Mouse (Mus musculus) layer of hippocampus, adult 18-20 months (tissue): Measurements from ENCODE around the gene Pbx1. TPM values are rescaled to one million over a fixed set of nuclear protein-coding genes. Genes with fewer than 3 reads are reported as not detected.

Experiments used
- DNase-seq, 2 experiments: peaks; one replicate each; pipeline ENCODE4 v3.0.0; 2022; ENCODE audit warnings: low spot score in 2 of 2
- total RNA-seq, 2 experiments: library from RNA; stranded (reverse); gene quantifications; 2 replicates each; pipeline ENCODE4 v1.2.3; 2021

The Pbx1 gene
- total RNA-seq, 2 experiments from 2014 or later, result 122 to 127 TPM

DNA sequence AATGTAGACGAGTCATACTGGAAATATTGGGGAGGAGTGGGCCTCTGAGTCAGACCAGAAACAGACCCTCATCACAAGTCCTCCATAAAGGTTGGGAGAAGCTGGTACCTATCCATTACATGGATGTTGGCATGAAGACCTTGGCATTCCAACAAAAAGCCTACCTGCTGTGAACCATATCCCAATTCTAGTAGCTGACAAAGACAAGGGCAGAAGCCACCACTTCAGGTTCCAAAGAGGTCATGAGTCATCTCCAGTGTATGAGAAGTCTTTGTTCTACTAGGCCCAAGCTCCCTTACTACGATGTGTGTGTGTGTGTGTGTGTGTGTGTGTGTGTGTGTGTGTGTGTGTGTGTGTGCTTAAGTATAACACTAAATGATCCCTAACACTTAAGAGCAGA is 160.0 kb downstream of the Pbx1 start:
- no peak for DNase-seq

DNA sequence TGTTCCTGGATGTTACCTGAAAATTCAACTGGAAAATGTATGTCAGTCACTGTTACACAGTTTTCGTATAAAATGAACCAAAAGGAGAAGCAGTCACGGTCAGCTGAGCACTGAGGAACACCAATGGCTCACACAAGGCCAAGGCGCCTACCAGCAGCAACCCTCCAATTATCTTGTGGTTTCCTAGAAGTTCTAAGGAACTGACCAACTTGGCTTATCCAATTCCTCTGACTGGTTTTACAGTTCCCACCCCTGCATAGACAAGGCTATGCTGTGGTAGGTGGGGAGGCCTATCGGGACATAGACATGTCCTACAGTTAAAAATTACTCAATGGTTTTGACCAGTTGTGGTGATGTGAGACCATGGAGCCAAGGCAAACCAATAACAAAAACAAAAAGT is 160.9 kb downstream of the Pbx1 start:
- DNase-seq, result no peak

DNA sequence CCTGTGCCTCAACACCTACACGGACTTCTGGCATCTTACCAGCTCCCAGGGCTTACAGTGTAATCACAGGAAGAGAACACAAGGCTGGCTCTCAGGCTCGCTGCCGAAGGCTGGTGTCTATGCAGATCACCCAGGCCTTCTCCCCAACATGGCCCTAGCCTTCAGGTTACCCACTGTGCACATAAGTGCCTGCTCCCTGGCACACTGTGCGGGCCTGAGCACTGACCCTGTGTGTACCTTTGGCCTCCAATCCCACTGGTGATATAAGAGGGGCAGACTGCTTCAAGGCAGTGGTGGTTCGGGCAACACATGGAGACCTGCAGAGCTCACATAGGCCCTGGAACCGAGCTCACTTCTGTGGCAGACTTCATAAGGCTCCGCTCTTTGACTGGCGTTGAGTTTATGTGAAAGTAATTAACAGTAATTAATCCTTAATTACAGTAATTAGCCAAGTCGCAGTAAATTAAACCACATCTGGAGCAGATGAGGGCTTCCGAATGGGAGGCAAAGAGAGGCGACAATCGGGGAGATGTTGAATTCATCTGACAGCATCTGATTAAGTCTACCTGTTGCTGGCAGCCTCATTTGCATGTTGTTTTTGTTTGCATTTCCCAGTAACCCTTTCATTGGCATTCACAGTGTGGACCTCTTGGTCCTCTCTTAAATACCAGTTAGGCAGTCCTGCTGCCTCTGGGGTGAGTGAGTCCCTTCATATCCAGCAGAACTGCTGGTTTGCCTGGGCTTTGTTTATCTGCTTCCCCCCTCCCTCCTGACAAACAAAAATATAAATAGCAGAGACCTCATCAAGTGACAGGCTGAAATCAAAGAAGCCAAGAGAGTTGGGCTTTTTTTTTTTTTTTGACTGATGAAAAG is 163.1 kb downstream of the Pbx1 start:
- DNase-seq, result no peak

DNA sequence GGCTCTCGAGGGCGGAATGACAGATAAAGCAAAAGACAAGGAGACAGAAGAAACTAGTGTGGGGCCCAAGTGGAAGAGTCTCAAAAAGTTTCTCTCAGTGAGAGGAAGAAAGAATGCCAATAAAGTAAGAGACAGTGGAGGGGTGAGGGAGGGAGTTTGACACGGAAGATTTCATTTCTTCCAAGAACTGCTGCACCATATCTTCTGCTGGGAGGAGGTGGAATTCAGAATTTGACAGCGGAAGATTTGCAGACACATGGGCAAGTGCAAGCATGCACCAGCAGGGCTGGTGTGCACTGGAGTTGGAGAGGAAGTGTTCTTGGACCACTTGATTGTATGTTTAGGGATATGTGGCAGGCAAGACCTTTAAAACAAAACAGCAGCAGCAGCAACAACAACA is 163.8 kb downstream of the Pbx1 start:
- no peak for DNase-seq

DNA sequence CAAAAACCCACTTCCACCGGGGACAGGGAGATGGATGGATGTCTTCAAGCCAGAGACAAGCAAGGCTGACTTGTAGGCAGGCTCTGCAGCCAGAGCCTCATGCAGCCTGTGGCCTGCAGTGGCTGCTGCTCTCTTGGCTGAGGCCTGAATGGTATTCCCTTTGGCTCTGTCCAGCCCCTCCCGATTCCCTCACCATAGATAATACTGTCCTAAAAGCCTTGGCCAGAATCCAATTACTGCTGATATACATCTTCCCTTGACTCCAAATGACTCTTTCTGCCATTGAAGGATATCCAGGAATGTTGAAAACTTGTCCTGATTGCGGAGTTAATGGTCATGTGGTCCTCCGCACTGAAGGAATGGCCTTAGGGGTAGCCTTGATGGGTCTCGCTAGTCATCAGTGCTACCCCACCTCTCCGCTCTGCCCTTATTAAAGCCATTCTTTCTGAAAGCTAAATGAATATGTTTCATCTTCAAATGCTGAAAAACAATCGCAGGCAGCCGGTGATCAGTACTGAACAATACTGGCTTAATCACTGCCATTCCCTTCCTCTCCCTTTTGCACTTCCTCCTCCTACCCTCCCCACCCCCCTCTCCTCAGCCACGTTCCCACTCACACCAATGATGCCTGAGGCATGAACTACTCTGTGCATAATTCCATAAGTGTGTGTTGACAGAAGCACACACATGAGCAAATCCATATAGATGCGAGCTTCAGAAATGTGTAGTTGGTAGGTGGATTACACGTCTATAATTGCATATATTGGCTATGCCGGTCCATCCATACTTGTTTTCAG is 166.3 kb downstream of the Pbx1 start:
- no peak for DNase-seq

DNA sequence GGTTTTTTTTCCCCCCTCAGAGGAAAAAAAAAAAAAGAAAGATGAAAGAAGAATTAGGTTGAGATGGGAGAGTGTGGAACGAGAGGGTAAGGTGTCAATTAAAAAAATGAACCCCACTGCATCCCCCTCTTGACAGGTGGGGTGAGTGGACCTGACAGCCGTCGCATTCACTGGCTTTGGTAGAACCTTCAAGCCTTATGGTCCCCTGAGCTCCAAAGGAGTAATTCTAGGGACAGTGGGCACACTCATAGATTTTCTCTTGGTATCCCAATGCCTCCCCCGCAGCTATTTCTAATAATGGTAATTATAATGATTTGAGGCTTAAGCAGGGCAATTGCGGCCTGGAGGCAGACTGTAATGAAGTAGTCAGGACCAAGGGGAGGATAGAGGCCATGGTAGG is 167.0 kb downstream of the Pbx1 start:
- DNase-seq, result no peak

DNA sequence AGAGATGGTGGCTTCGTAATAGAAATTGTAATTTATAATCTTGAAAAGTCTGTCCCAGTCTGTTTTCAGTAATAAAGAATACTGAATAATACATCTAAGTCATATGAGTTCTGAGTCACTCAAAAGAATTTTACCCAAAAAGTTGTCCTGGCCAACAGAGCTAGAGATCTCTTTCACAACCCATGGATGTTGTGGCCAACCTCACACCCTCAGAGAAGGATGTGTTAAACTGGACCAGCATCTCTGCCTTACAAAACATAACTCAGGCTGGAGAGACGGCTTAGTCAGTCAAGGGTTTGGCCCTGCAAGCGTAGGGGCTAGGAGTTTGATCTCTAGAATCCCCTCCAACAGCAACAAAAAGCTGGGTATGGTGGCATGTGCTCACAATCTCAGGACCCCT is 171.7 kb downstream of the Pbx1 start:
- DNase-seq, result no peak

DNA sequence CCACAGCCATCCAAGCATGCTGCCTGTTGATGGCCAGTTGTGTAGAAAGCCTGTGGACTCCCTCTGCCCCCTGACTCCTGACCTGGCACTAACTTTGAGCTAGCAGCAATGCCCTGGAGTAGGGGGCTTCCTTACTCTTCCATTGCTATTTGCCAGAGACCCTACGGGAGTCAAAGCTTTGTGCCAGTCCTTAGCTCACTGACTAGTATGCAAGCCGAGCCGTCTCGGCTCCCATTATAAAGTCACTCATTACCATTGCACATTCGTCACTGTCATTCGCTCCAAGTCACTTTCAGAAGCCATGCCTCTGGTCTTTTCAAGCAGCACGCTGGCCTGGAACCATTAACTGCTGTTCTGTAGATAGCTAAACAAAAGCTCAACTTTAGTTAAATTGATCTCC is 173.2 kb downstream of the Pbx1 start:
- DNase-seq, result no peak

DNA sequence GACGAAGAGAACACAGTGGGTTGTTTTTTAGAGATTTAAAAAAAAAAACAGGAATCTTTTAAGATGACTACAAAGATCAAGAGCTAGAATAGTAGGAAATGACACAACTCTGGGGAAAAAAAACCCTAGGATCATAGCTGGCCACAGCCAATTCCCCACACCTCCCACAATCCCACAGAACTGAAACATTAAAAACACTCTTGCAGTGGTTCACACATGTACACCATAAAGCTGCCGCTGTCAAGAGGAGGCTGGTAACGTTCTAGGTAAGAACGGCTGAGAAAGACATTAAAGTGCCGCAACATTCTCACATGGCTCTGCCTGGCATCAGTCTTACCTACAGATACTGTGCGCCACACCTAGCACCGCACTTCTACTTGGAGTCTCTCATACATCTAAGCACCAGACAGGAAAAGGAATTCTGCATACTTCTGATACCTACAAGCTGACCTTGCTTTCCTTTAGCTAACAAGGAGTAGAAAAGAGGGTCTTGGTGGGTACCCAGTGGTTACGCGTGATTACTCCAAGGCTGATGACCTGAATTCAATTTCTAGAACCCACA is 176.6 kb downstream of the Pbx1 start:
- no peak for DNase-seq

DNA sequence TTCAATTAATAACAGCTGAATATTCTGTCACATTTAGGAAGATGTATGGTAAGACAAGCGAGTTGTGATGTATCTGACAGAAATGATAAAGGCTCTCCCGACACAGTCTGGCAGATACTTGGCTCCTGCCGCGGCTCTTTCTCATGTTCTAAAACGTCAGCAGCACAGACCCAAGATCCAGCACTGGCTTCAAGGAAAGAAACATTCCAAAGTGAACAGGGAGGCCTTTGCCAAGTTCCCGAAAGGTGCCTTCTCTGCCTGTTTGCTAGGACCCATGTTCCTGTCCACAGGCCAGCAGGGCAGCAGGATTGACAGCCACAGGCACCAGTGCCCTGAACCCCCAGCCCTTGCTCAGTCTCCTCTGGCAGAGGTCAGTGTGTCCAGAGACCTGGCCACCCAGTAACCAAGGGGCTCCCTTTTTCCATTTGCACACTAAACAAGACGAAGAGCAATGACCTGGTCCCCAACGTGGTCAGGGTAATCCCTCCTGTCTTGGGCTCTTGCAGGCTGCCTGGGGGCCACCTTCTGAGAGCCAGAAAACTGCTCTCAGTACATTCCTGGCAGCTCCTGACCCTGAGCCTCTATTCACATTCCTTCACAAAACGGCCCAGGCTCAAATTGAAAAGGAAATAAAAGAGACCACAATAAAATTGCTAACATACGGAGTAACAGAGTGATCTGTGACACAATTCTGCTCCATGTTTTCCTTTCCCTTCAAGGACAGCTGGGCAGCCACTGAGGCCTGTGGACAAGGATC is 184.9 kb downstream of the Pbx1 start:
- peak in 1 of 2 experiments; percentile 46 for DNase-seq

DNA sequence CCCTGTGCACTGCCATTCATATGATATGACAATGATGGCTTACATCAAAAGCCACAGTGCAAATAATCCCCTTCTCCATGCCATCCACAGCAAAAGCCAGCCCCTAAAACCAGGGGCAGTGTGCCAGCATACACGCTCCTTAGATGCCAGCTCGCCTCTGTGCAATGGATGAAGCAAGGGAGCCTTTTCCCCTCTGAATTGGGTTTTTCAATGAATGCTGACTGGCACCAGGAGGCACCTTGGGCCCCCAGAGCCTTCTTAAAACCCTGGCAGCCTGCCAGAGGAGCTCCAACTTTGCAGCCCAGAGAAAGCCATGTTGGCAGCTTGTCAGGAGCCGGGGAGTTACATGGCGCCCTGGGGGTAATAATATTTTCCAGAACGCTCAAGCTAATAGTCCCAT is 186.5 kb downstream of the Pbx1 start:
- DNase-seq, result no peak

DNA sequence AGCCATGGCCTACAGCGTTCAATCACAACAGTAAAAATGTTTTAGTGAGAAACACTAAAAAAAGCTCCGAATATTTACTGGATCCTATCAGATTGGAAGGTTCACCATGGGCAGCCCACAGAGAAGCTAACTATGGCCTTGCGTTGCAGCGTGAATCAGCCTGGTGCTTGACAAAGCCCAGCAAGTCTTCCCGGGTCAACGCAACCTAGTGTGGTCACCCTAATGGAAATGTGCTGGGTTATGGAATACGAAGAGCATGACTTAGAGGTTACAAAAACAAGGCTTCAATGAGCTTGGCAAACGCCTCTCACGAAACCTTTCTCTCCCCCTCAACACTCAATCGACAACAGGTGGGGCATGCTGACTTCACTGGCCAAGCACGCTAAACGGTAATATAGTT is 188.3 kb downstream of the Pbx1 start:
- DNase-seq, result no peak

DNA sequence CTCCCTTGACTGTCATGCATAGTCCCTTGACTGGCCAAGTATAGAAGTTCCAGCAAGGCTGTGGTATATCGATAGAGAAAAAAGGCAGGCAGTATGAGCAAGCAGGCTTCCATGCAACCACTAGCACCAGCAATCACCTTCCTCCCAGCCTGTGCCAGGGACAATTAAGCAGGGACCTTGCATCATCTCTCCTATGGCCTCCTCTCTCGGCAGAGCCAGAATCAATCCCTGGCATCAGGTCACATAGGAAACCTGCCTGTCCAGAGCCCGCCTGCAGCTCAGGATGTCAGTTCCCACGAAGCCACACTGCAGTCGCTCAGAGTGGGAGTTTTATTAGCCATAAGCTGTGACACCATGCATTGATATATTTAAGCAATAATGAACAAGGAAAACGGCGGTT is 189.0 kb downstream of the Pbx1 start:
- no peak for DNase-seq

DNA sequence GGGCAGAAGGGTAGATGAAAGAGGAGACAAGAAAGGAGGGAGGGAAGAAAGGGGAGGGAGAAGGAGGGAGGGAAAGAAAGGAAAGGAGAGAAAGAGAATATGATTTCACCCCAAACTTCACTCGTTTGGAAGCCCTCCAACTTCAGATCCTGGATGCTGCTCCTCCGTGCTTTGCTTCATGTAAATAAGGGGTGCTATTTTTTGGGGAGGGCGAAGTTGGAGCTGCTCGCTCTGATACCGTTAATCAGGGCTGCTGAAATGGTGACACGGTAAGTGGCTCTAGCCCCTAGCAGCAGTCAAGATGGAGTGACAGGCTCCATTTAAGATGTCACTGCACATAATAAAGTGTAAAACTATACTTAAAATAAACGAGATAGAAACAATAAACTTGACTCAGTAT is 190.8 kb downstream of the Pbx1 start:
- no peak for DNase-seq

DNA sequence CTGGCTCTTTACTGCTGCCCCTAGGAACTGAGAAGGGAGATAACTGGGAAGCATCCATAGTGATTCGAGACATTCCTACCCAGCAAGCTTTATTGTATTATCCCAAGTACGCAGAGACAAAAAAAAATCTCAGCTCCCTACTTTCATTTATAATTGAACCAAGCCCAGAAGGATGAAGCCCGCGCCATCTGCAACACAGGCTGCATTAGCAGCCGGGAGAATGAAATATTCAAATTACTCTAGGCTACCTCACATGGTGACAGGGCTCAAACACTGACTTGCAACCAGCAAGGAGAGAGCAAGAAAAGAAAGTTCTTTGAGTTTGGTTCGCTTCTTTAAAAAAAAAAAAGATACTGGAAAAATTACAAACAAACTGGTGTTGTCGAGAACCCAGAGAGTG is 191.2 kb downstream of the Pbx1 start:
- peak; percentile 75 to 86 for DNase-seq

DNA sequence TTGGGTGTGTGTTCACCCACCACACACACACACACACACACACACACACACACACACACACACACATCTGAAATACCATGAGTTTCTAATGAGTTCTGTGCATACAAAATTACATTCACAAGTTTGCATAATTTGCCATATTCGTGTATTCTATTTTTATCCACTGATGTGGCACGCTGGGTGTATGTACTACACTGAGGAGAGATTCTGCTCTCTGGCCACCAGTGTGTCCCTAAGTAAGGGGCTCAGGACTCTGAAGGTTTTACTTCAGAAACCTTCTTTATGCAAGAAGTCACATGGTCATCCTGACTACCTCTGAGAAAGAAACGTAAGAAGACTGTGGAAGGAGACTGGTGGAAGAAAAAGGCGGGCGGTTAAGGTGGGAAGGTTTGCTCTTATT is 191.7 kb downstream of the Pbx1 start:
- DNase-seq, result no peak

DNA sequence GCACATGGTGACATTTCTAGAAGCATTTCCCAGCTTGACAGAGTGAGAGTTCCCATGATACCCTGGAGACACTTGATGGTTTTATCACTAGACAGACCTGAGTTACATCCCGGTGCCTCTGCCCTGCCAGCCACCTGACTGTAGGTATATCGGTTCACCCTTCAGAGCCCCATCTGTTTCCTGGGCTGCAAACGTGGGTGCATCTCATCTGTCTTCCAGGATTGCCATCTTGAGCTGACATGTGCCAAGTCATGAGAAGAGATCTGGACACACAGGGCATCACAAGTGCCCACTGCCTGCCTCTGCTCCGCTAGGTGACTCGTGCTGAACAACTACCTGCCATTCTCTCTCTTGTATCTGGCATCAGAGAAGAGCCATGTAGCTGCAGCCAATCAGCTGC is 196.0 kb downstream of the Pbx1 start:
- DNase-seq, result no peak

DNA sequence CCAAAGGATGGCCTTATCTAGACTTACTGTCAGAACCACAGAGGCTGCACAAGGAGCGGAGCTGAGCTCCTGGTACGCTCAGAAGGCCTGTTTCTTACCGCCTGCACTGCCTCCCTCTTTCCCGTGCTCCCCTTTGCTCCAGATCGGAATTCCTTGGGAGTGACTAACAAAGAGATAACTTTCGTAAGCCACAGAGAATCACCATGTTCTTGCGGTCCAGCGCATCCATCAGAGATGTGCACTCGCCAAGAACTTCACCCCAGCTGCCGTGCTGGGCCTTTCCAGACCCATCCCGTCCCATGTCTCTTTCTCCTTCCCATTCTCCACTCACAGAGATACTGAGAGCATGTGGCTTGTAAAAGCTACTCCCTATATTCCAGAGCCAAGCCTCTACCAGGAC is 197.7 kb downstream of the Pbx1 start:
- DNase-seq, result no peak

DNA sequence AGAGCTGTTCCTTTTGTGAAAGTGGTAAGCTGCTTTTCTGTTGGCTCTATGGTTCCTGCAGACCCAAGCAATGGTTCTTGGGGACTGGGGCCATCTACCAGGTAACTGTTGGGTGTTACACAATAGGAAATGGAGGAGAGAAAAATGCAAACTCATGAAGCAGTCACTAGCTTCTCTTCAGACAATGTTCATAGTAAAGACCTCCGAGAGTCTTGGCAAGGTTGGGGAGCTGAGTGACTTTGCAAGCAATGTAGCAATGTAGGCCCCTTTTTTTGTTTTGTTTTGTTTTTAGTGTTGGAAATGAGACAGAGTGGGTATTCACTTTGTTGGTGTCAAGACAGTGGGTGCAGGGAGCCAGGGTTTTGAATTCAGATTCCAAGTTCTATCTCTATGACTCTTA is 198.9 kb downstream of the Pbx1 start:
- DNase-seq, result no peak

DNA sequence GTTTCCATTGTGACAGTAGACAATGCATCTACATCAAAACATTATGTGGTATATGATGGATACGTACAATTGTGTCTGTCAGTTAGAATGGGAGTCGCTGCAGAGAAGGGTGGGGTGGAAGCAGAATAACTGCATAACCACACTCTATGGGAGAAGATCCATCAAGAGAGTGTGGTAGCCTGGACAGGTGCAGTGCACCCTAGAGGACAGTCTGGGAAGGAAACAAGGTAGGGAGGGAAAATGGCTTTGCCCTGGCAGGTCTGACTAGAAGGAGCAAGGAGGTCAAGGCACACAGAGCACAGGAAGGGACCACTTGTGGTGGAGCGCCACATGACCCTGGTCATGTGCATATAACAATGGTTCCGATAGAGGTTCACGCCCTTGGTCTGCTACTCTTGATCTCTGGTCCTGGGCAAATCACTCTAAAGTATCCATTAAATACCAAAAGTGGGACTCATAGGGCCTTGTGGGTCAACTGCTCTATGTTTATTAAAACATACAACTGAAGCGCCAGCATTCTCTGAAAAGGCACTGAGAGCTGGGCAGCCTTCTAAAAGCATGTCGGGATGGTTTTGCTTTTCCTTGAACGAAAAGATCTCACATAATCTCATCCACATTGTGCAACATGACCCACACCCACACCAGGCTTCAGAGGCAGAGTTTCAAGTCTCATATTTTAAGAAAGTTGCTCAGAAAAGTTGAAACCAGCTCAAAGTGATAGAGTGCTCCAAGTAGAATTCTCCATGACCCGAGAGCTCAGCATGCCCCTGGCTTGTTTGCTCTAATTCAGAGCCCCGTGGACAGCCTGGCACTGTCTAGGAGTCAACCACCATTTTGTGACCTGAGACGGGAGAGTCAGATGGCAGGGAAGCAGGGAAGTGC is 200.3 kb downstream of the Pbx1 start:
- DNase-seq, result no peak

DNA sequence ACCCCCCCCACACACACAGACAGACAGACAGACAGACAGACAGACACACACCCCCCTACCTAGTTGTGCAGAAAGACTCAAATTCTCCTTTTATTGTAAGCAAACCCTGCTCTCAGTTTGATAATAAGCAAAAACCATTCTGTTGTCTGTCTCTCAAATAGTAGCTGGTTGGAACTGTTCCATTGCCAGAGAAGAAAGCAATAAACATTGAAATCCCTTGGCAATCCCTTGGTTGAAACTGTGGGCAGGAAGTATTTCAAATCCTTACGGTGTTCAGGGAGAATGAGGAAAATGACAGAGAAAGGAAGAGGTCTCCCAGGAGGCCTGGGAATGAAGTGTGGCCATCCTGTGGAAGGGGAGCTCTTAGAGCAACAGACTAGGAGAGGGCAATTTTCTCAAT is 201.2 kb downstream of the Pbx1 start:
- no peak for DNase-seq
